13 mouse cellular contexts compared by ENCODE assay signal in the genomic region with DNA sequence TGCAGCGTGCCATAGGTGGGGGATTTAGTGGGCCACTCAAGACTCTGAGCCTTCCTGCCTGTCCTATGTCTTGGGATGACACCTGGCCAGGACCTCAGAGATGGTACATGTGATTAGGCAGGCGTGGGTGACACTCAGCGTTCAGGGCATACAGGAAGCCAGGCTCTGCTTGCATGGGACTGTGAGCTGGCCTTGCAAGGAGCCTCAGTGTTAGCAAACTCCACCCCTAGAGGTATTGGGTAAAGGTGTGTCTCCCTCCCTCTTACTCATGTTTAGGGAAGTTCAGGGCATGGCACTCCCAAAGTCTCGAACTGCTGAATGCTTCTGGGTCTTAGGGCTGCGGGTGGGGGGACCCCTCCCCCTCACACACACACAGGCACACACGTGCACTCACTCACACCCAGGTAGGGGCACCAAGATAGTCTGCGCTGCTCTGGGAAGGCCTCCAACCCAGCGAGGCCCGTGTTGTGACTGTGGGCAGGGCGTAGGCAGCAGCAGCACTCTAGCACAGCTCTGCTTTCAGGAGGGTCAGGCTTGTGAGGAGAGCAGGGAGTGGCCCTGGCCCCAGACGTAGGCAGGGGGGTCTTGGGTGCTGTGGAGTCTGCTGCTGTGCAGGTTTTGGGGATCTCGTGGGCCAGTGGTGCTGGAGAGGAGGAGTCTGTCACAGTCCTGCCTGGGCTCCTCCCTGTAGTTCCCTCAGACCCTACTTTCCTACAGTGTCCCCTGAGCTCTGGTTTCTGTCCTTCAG. TPM values are rescaled to one million over a fixed set of nuclear protein-coding genes. Genes with fewer than 3 reads are reported as not detected.
DNase-seq lines count a peak whose midpoint lies in the region; ATAC-seq lines count a peak whose summit lies in the region.
"Had no signal": no experiment of that assay in that cellular context is flagged by ENCODE, and none has a peak within 500 bp of the region (broad histone marks: within the 10 kb centered on the region; RNA-seq: fewer than 3 reads in every experiment).

No protein-coding gene starts in this region.

- DNase-seq in heart, postnatal 25 days (ENCODE audit: low spot score) = no peak
- DNase-seq in CD4-positive helper T cell, adult 2 months (ENCODE audit: low read depth, low spot score) = peak; percentile 55
- DNase-seq in T-cell, adult 2 months (ENCODE audit: low spot score) = peak; percentile 35
- DNase-seq in neural tube, embryonic 10.5 days (ENCODE audit: extremely low spot score, low spot score) = no peak
- DNase-seq: cerebellum, postnatal 10 days; lung, postnatal 36 days had no signal

- intact Hi-C loops in heart, postnatal 25 days (cut with DNase I) = no loop called here

- no peak overlapping the region; a peak in 1 of 4 replicates for H3K4me3 ChIP-seq in heart, embryonic 14.5 days (ENCODE audit: control insufficient read depth in 1 of 2, insufficient read depth in 1 of 2, low read depth in 1 of 2, low read length in 2 of 2)
- peak overlapping the region; percentile 91 for H3K4me3 ChIP-seq in liver, embryonic 15.5 days (replicated peaks)
- H3K4me3 ChIP-seq: embryonic facial prominence, embryonic 13.5 days; hindbrain, embryonic 12.5 days; limb, embryonic 12.5 days; myocyte had no signal

- H3K4me1 ChIP-seq in heart, embryonic 14.5 days (ENCODE audit: control insufficient read depth in 2 of 2, insufficient read depth in 2 of 2, low read length in 2 of 2) = peaks cover 32 to 66% of the 10 kb centered on the region in 2 experiments
- H3K4me1 ChIP-seq in liver, embryonic 15.5 days (replicated peaks) = peaks cover 100% of the 10 kb centered on the region

- H3K4me2 ChIP-seq in heart, embryonic 14.5 days (ENCODE audit: low read length) = peak overlapping the region; percentile 23; the same call in 1 of the 2 replicates
- peak overlapping the region; percentile 93 for H3K4me2 ChIP-seq in liver, embryonic 15.5 days
- H3K4me2 ChIP-seq: embryonic facial prominence, embryonic 13.5 days; hindbrain, embryonic 12.5 days; limb, embryonic 12.5 days had no signal

- ATAC-seq in heart, embryonic 14.5 days (ENCODE audit: insufficient number of reproducible peaks, insufficient read depth, low FRiP score, low read depth) = no peak
- ATAC-seq in liver, embryonic 15.5 days (ENCODE audit: insufficient read depth) = no peak
- no peak for ATAC-seq in monocyte, adult 5-6 weeks (replicated peaks; ENCODE audit: insufficient number of reproducible peaks, low FRiP score, low TSS enrichment, poor library complexity, severe bottlenecking)

- 60% methylated on average over 12 of the region's 12 CpGs for WGBS in heart, embryonic 14.5 days
- 56% methylated on average over 12 of the region's 12 CpGs for WGBS in liver, embryonic 15.5 days (ENCODE audit: insufficient replicate concordance)

- no peaks in the 10 kb centered on the region for H3K9me3 ChIP-seq in heart, embryonic 14.5 days (ENCODE audit: control insufficient read depth, low read length)
- H3K9me3 ChIP-seq in liver, embryonic 15.5 days (replicated peaks) = no peaks in the 10 kb centered on the region
- H3K9me3 ChIP-seq: embryonic facial prominence, embryonic 13.5 days; hindbrain, embryonic 12.5 days; limb, embryonic 12.5 days had no signal

- peak overlapping the region; percentile 30; the same call in 1 of the 2 replicates for H3K9ac ChIP-seq in heart, embryonic 14.5 days (ENCODE audit: low read length)
- H3K9ac ChIP-seq in liver, embryonic 15.5 days = 0 out of 2 replicates have a peak overlapping the region, but pooled peaks have one; percentile 71
- H3K9ac ChIP-seq: embryonic facial prominence, embryonic 13.5 days; hindbrain, embryonic 12.5 days; limb, embryonic 12.5 days had no signal

- H3K36me3 ChIP-seq in heart, embryonic 14.5 days (ENCODE audit: control insufficient read depth, insufficient read depth, low read length) = peaks cover 100% of the 10 kb centered on the region
- H3K36me3 ChIP-seq in liver, embryonic 15.5 days (replicated peaks) = peaks cover 100% of the 10 kb centered on the region

- H3K27me3 ChIP-seq in heart, embryonic 14.5 days (ENCODE audit: control insufficient read depth, insufficient read depth, low read length) = no peaks in the 10 kb centered on the region
- no peaks in the 10 kb centered on the region for H3K27me3 ChIP-seq in liver, embryonic 15.5 days
- H3K27me3 ChIP-seq: embryonic facial prominence, embryonic 13.5 days; hindbrain, embryonic 12.5 days; limb, embryonic 12.5 days had no signal

- H3K27ac ChIP-seq in heart, embryonic 14.5 days (replicated peaks in 1 of 2; ENCODE audit: control insufficient read depth in 1 of 2, insufficient read depth in 1 of 2, low read depth in 2 of 2, low read length in 2 of 2) = peak overlapping the region in 1 of 2 experiments; percentile 28; a peak in 1 of 4 replicates
- peak overlapping the region; percentile 99 for H3K27ac ChIP-seq in liver, embryonic 15.5 days (replicated peaks)
- H3K27ac ChIP-seq: embryonic facial prominence, embryonic 13.5 days; hindbrain, embryonic 12.5 days; limb, embryonic 12.5 days had no signal

RNA-seq across cellular contexts. Expression of a gene that starts 10.5 kb away (rescaled TPM):
- polyA plus RNA-seq in heart, embryonic 14.5 days (2014; fragmentation: Nextera tagmentation; extraction: Ambion mirVana) = 126 and 129 TPM in 2 replicates
- 100 to 1,000 TPM; 167 to 223 TPM for total RNA-seq in heart, postnatal 25 days (2021)
- polyA plus RNA-seq in liver, embryonic 15.5 days (2015; fragmentation: Nextera tagmentation; extraction: Ambion mirVana) = 315 and 352 TPM in 2 replicates
- total RNA-seq in monocyte, adult 5-6 weeks (2017) = 37.6 to 41.8 TPM (median 37.7 TPM) in 3 replicates

RNA-seq across cellular contexts. Expression of a gene that starts 30.8 kb away (rescaled TPM):
- polyA plus RNA-seq in heart, embryonic 14.5 days (2014; fragmentation: Nextera tagmentation; extraction: Ambion mirVana) = 99.7 and 101 TPM in 2 replicates
- total RNA-seq in heart, postnatal 25 days (2021) = 10 to 100 TPM; 24.4 to 25.3 TPM
- polyA plus RNA-seq in liver, embryonic 15.5 days (2015; fragmentation: Nextera tagmentation; extraction: Ambion mirVana) = 64.0 and 64.7 TPM in 2 replicates
- 40.0 to 48.7 TPM (median 46.6 TPM) in 3 replicates for total RNA-seq in monocyte, adult 5-6 weeks (2017)

RNA-seq across cellular contexts. Expression of a gene that starts 53.3 kb away (rescaled TPM):
- polyA plus RNA-seq in heart, embryonic 14.5 days (2014; fragmentation: Nextera tagmentation; extraction: Ambion mirVana) = 0.32 TPM in 1 of 2 replicates, not detected in the other
- total RNA-seq in heart, postnatal 25 days (2021) = not detected
- 0.03 TPM in 1 of 2 replicates, not detected in the other for polyA plus RNA-seq in liver, embryonic 15.5 days (2015; fragmentation: Nextera tagmentation; extraction: Ambion mirVana)
- total RNA-seq in monocyte, adult 5-6 weeks (2017) = 2.6 to 8.5 TPM (median 7.4 TPM) in 3 replicates
- polyA plus RNA-seq: myocyte had no signal

Comparison
In these comparisons a context has a peak if more than half of its experiments do, and no peak if none do; other contexts are left out.
1. DNase-seq: peak in CD4-positive helper T cell, adult 2 months (single experiment) and T-cell, adult 2 months (single experiment); none in heart, postnatal 25 days (single experiment) and neural tube, embryonic 10.5 days (single experiment).